Mouse (Mus musculus) cortical plate, adult 2 months (tissue): ENCODE results near the gene Kcng3.

Experiments used
- CTCF ChIP-seq: fragments of 200-500 bp; IDR thresholded peaks from 2 replicates; pipeline ENCODE4 v1.5.1; 2011; ENCODE audit warnings: mild to moderate bottlenecking, control low read depth, low read length; ENCODE audit not compliant: insufficient read depth; ENCODE audit errors: extremely low read depth
- POLR2A ChIP-seq: fragments of 200-500 bp; IDR thresholded peaks from 2 replicates; pipeline ENCODE4 v1.6.1; 2011; ENCODE audit warnings: mild to moderate bottlenecking, low read length, control low read depth; ENCODE audit not compliant: insufficient read depth; ENCODE audit errors: extremely low read depth

- TF ChIP-seq CTCF (no peak), POLR2A (no peak)
These were observed 17.8 kb downstream of the Kcng3 start for GRCm38 (mm10) chr17:83613907-83614306.
